Mouse (Mus musculus) 3T3-L1 (cell line): Measurements from ENCODE around the gene Pacrg.
A peak's percentile ranks its signal among the peaks of the same experiment; 100 is the strongest.

ENCODE experiments used
- DNase-seq: peaks from one replicate; pipeline ENCODE4 v3.0.0-alpha.2; 2015; ENCODE audit warnings: low read depth, low spot score

The Pacrg gene

DNA sequence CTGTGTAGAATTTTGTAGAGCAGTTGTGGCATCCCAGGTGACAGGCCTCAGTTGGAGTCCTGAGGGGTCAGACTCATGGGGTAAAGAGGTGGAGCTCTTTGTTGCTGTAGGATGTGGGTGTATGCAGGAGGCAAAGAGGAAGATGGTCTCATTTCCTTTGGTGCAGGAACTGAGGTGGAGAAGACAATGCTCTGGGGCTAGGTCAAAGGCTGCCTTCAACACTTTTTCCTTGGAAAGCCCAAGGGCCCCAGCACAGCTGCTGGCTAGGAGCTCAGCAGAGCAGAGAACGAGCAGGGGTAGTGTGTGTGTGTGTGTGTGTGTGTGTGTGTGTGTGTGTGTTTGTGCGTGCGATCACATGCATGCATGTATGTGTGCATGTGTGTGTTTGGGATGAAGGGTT lies 387.3 kb downstream of the Pacrg start:
- DNase-seq, result no peak

DNA sequence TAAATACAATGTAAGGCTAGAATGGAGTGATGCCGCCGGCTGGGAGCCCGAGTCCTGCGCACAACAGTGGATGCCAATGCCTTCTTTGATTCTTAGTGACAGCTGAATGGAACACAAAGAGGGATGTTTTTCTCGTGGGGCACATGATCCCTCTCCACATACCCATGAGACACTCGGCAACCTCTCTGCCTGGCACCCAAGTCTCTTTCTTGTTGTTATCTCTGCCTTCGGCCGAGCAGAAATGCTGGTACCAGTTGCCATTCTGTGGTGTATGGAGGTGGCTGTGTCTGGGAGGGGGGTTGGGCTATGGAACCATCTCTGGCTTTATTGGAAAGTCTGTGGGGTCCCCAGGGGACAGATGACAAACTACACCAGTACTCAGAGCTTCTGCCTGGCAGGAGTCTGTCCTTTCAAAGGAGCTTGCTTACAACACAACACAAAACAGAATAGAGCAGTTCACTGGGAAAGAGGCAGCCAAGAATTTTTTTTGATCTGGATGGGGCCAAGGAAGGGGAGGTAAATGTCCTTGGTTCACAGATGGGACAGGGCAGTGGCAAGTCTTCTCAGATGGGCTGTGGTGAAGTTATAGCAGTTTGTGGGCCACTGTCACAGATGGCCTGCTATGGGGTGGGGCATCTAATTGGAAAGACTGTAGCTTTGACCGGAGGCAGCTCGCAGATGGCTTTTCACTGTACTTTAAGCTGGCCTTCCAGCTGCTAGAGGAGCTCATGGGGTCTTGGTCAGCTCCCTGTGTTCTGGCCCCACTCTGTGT lies 388.6 kb downstream of the Pacrg start:
- DNase-seq, result no peak

DNA sequence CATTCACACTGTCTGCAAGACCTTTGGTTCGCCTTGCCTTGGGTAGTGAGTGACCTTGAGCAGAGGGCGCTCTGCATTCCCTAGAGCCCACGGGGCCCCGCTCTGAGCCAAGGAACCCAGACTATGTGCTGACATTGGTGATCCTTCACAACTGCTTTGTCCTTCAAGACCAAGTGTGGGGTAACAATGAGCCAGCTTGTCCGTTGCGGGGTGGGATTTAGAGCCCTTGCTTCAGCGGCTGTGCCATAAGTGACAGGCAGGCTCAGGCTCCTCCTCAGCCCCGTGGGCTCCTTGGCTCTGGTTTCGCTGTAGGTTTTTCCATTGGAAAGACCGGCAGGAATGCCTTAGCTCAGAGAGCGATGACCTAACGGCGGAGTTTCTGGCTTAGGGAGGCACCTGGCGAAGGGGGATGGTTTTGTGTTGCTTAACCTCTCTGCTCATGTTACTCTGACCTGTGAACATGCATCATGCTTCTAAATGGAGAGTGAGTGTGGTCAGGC lies 390.3 kb downstream of the Pacrg start:
- DNase-seq, result no peak

DNA sequence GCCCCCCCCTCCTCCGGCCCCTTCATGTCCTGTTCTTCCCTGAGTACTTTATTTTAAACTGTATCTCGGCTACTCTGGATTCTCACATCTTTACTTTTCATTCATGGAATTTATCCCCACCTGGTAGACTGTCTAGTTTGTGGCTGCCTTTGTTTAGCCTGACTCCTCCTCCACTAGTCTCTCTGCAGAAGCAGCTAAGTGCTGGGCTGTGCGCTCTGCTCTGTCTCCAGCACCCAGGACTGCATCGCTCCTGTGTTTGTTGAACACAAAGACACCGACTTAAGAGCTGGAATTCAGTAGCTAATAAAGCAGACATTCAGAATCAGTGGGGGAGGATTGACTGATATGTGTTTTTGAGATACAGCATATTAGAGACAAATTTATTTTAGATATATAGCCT lies 391.7 kb downstream of the Pacrg start:
- no peak for DNase-seq

GRCm38 (mm10) chr17:10441501-10442111 lies 398.5 kb downstream of the Pacrg start:
- no peak for DNase-seq

DNA sequence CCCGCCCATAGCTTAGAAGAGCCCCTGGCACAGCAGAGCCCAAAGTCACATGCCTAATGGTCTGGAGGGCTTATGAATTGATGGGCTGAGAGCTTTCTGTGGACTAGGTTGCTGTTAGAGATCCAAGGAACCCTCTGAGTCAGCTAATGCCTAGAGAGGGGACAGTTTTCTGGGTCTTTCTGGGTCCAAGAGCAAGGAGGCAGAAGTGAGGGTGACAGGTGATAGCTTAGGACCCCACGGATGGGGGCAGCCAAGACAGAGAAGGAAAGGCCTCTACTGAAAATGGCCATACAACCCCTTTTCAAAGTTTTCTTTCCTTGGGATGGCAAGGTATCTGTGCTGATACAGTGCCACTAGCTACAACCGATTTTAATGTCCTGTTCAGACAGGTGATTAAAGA lies 399.1 kb downstream of the Pacrg start:
- no peak for DNase-seq

- DNase-seq, result no peak
Measured at GRCm38 (mm10) chr17:10439815-10440214, 400.3 kb downstream of the Pacrg start.

DNA sequence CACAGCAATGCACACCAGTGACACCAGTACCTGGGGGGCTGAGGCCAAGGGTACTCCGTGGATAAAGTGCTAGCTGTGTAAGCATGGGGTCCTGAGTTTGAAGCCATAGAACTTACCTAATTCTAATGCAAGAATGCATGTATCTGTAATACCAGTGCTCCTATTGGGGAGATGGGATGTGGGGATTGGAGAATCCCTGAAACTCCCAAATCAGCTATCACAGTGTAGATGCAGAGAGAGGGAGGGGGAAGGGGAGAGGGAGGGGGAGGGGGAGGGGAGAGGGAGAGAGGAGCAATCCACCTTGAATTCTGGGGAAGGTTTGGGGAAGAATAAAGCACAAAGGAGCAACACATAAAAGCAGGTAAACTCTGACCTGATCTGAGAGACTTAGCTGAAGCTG lies 405.2 kb downstream of the Pacrg start:
- no peak for DNase-seq

- no peak for DNase-seq
Measured at GRCm38 (mm10) chr17:10432525-10433180, 407.5 kb downstream of the Pacrg start.

DNA sequence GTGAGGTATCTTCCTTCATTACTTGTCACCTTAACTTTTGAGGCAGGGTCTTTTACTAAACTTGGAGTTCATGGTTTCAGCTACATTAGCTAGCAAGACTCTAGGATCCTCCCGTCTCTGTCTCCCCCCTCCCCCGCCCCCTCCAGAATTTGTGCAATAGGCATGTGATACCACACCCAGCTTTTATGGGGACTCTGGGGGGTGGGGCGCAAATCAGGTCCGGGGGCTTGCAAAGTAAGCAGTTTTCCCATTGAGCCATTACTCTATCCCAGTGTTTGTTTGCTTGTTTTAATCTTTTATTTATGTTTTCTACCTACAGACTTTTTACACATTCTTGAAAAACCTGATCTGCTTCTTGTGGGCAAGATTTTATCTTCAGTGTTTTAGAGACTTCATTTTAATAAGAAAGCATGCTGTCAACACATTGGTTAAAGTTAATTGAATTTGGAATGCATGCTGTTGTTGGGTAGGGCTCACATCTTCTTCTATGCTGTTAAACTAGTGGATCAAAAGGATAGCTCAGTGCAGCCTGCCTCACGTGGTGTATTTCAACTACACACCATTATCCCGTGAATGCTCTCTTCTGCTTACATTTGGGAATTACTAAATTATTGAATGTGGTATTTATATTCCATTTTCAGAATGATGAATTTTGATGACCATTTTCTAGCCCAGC lies 408.1 kb downstream of the Pacrg start:
- DNase-seq, result no peak

GRCm38 (mm10) chr17:10430831-10431230 lies 409.3 kb downstream of the Pacrg start:
- DNase-seq, result no peak

- no peak for DNase-seq
Measured at GRCm38 (mm10) chr17:10429406-10429805, 410.7 kb downstream of the Pacrg start.

- no peak for DNase-seq
Measured at GRCm38 (mm10) chr17:10425311-10425710, 414.8 kb downstream of the Pacrg start.

GRCm38 (mm10) chr17:10417558-10418253 lies 422.4 kb downstream of the Pacrg start:
- no peak for DNase-seq

- no peak for DNase-seq
Measured at GRCm38 (mm10) chr17:10416995-10417394, 423.1 kb downstream of the Pacrg start.

- DNase-seq, result no peak
Measured at GRCm38 (mm10) chr17:10416101-10416500, 424.0 kb downstream of the Pacrg start.

DNA sequence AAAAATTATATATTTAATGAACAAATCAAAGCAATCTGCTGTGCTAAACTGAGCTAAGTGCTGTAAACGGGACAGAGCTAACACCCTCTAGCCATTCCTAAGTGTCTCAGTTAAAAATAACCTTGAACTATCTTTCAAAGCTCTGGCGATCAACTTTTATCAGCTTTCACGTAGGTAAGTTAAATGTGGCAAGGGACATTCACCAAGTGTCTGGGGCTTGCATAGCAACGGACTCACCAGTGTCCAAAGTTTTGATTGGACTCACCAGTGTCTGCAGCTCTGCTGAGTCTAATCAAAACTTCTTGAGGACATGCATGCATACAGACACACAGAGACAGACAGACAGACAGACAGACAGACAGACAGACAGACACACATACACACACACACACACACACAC lies 425.7 kb downstream of the Pacrg start:
- no peak for DNase-seq

DNA sequence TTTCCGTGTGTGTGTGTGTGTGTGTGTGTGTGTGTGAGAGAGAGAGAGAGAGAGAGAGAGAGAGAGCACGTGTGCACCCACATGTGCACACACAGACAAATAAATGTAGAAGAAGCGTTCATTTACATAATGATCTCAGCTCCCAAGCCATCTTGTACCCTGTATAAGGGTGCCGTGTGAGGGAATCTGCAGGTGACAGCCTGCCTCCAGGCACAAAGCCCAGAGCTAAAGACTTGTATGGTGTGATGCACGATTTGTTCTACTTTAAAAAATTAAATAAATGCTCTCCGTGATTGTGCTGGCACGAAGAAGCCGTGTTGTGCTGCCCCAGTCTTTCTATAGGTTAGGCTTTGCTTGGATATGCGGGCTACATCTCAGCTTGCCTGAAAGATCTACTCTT lies 426.2 kb downstream of the Pacrg start:
- DNase-seq, result no peak

DNA sequence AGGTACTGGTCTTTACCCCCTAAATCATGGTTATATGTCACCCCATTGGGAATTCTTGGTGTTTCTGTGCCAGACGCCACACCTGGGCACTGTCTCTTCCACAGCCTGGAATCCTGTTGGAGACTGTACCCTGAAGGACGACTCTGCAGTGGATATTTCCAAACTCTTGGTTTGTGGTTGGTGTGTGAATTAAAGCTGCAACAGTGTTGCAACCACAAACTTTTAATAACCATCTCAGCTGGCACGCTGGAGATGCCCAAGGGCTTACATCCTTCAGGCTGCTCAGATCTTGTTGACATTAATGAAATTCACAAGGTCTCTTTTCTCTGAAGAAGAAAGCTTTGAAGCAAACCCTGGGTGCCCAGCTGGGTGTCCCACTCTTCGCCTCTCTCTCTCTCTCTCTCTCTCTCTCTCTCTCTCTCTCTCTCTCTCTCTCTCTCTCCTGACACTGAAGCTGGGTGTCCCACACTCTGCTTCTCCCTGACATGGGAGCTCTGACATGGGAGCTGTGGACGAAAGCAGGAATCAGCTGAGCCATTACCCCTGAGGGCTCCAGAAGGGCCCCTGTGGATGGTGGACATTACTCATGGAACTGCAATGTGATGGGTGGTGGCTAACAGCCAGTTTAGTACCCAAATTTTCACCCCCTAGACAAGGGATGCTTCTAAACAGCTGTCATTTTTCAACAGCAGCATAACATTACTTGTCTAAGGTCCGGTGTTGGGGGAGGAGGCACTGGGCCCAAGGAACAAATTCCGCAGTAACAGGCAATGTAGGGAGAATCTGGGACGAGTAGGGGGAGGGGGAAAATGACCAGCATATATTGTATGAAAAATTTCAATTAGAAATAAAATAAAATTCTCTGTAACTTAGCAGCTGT lies 429.3 kb downstream of the Pacrg start:
- peak; percentile 44 for DNase-seq

DNA sequence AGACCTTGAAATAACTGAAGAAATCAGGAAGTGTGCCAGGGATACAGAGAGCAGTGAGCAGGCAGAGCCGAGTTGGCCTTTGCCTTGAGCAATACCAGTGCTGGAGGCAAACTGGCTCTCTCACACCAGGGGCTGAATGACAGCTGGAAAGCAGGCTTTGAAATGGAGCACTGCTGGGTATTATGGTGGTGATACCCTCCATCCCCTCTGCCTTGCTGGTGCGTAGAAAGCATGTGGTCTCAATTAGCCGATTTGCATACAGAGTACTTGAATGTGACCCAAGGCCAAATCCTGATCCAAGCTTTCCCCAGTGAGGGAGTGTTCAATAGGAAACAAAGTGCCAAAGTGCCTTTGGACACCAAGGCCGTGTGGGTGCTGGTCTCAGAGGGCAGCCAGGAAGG lies 431.4 kb downstream of the Pacrg start:
- DNase-seq, result peak; percentile 30
